8 mouse cellular contexts compared by ENCODE assay signal in the genomic region with DNA sequence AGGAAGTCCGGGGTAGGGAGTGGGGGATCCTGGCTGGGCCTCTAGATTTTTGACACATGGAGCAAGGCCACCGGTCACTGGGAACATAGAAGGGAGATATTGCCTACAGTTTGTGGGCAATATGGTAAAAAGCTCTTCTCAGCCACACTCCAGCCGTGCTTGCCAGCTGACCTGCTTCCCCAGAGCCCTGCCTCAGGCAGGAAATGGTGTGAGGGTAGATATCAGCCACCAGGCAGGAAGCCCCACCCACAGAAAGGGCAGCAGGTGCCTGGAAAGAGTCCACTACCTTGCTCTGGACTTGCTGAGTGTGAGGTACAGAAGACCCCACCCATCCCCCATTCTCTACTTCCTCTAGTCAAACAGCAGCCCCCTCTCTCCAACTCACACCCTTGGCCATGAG.
A peak's percentile ranks its signal among the peaks of the same experiment; 100 is the strongest.
DNase-seq lines count a peak whose midpoint lies in the region; ATAC-seq lines count a peak whose summit lies in the region.

No protein-coding gene starts in this region.

- H3K9me3 ChIP-seq in embryonic facial prominence, embryonic 15.5 days (replicated peaks) = no peaks in the 10 kb centered on the region
- no peaks in the 10 kb centered on the region for H3K9me3 ChIP-seq in forebrain, embryonic 15.5 days

- no peaks in the 10 kb centered on the region for H3K36me3 ChIP-seq in embryonic facial prominence, embryonic 15.5 days
- H3K36me3 ChIP-seq in forebrain, embryonic 15.5 days = no peaks in the 10 kb centered on the region

- 65% methylated on average over 3 of the region's 3 CpGs for WGBS in embryonic facial prominence, embryonic 15.5 days
- 84% methylated on average over 3 of the region's 3 CpGs for WGBS in forebrain, embryonic 15.5 days

- peak; percentile 34 for DNase-seq in CD4-positive helper T cell, adult 2 months (ENCODE audit: low read depth, low spot score)
- DNase-seq in kidney, adult 8-10 months = peak; percentile 31 to 46
- peak; percentile 48 for DNase-seq in lung, postnatal 14 days
- no peak for DNase-seq in frontal cortex, postnatal 25 days (ENCODE audit: low spot score in 2 of 2)
- no peak for DNase-seq in embryo, embryonic 10.5 days (ENCODE audit: low spot score)
- no peak for DNase-seq in urinary bladder, postnatal 14 days (ENCODE audit: low spot score)

- no peaks in the 10 kb centered on the region for H3K4me1 ChIP-seq in embryonic facial prominence, embryonic 15.5 days
- no peaks in the 10 kb centered on the region for H3K4me1 ChIP-seq in forebrain, embryonic 15.5 days

- ATAC-seq in embryonic facial prominence, embryonic 15.5 days (ENCODE audit: insufficient number of reproducible peaks, low FRiP score, low TSS enrichment, low read depth) = no peak
- no peak for ATAC-seq in forebrain, embryonic 15.5 days (replicated peaks)

- no peak overlapping the region for H3K9ac ChIP-seq in embryonic facial prominence, embryonic 15.5 days
- no peak overlapping the region for H3K9ac ChIP-seq in forebrain, embryonic 15.5 days (replicated peaks)

- H3K4me3 ChIP-seq in embryonic facial prominence, embryonic 15.5 days (replicated peaks) = no peak overlapping the region
- no peak overlapping the region for H3K4me3 ChIP-seq in forebrain, embryonic 15.5 days

- H3K27me3 ChIP-seq in embryonic facial prominence, embryonic 15.5 days = no peaks in the 10 kb centered on the region
- H3K27me3 ChIP-seq in forebrain, embryonic 15.5 days = no peaks in the 10 kb centered on the region

- peak overlapping the region; percentile 8; the same call in 1 of the 2 replicates for H3K27ac ChIP-seq in embryonic facial prominence, embryonic 15.5 days (replicated peaks)
- H3K27ac ChIP-seq in forebrain, embryonic 15.5 days (replicated peaks) = no peak overlapping the region

- H3K4me2 ChIP-seq in embryonic facial prominence, embryonic 15.5 days (replicated peaks) = no peak overlapping the region
- no peak overlapping the region for H3K4me2 ChIP-seq in forebrain, embryonic 15.5 days (replicated peaks)

Comparison
In these comparisons a context has a peak if more than half of its experiments do, and no peak if none do; other contexts are left out.
1. DNase-seq: peak in CD4-positive helper T cell, adult 2 months (single experiment), kidney, adult 8-10 months (2 of 2) and lung, postnatal 14 days (single experiment); none in frontal cortex, postnatal 25 days (0 of 2), embryo, embryonic 10.5 days (single experiment) and urinary bladder, postnatal 14 days (single experiment).